Mouse (Mus musculus): ENCODE data around the gene Akr7a5. TPM values are rescaled to one million over a fixed set of nuclear protein-coding genes. Genes with fewer than 3 reads are reported as not detected.

Akr7a5 gene
- polyA plus RNA-seq, 2 experiments: 8.3 to 28.4 TPM

DNA sequence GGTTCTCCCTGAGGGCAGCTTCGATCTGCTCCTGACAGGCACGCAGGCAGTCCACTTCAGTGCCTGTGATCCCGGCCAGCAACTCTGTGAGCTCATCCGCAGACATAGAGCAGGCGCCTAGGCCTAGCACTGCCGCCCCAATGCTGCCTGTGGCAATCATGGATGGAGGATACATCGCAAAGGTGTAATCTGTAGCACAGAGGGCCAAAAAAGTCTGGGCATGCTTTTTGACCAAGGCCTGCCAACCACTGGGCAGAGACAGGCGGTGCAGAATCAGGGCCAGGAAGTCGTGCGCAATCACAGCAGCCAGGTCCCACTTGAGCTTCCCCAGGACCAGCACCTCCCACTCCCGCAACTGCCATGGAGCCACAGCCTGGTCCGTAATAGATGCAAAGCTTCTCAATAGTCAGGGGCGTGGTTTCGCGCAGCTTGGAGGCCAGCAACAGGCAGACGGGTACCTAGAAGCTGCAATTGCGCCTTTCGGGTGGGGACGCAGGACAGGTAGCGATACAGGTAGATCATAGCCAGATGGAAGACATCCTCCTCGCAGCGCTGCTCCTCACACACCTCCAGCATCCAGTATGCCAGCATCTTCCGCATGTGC lies 35.0 kb downstream of the Akr7a5 start:
- no peak for TF ChIP-seq EP300 (IDR thresholded peaks at IDR 0.05; ENCODE audit: low read depth)
- no peak for TF ChIP-seq CTCF (IDR thresholded peaks at IDR 0.05; ENCODE audit: low read depth)
- H3K27ac ChIP-seq: no peak overlapping the region
- no peak overlapping the region for H3K4me3 ChIP-seq (ENCODE audit: insufficient read depth in 1 of 2, low read depth in 2 of 2, low read length in 2 of 2)
- no peaks in the 10 kb centered on the region for H3K27me3 ChIP-seq (ENCODE audit: control insufficient read depth, insufficient read depth, low read length)
- ATAC-seq (ENCODE audit: insufficient read depth): no peak; the same call in 1 of the 2 replicates
- no peaks in the 10 kb centered on the region for H3K9me3 ChIP-seq (ENCODE audit: control insufficient read depth, low read length)
- H3K9ac ChIP-seq (replicated peaks): no peak overlapping the region
- DNase-seq (ENCODE audit: low read depth in 3 of 3, low spot score in 3 of 3): no peak
- H3K4me1 ChIP-seq (replicated peaks; ENCODE audit: control insufficient read depth in 2 of 2, insufficient read depth in 2 of 2, low read length in 1 of 2): peaks cover 0 to 4% of the 10 kb centered on the region in 2 experiments; a peak in 2 of 4 replicates
- WGBS (ENCODE audit: insufficient replicate concordance): 83% methylated on average over 23 of the region's 23 CpGs
- H3K36me3 ChIP-seq (replicated peaks; ENCODE audit: control insufficient read depth, insufficient read depth, low read depth): peaks cover 35% of the 10 kb centered on the region
- no peak overlapping the region for H3K4me2 ChIP-seq (ENCODE audit: low read depth)

DNA sequence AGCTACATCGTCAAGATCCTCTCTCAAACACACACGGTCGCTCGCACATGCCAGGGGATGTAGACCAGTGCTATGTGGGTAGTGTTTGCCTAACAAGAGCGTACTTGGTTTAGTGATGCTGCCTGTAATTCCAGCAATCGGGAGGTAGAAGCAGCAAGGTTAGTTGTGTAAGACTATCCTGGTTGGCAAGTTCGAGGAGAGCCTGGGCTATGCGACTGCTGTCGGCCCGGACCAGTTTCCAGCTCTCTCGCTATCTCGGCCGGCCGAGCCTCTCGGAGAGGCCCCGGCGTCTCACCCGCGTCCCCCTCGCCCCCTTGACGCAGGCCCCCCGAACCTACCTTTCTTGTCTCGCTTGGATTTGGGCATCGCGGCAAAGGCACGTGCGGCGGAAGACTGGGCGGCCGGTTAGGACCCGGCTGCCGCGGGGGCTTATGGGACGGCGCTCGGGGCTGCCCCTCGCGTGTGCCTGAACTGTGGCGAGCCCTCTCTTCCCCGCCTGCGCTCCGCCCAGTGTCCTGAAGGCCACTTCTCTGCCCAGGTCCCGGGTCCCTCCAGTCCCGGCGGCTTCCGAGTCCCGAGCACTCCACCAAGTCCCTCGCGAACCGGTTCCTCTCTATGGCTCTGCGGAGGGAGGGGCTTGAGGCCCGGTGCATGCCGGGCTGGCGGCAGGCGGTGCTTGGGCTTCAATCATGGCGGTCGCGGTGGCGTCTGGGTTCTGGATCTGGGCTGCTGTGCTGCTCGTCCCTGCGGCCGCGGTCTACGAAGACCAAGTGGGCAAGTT lies 41.6 kb downstream of the Akr7a5 start, which contains the start of the genes Mrto4, Emc1 and Ubr4:
Mrto4 (minus strand) TSS at position 646 of the 781 bp plus-strand sequence.
Emc1 (plus strand) TSS at position 657 of the 781 bp plus-strand sequence.
Ubr4 (plus strand) TSS at position 679 of the 781 bp plus-strand sequence.
- Histone ChIP-seq H3K4me3 (ENCODE audit: insufficient read depth in 1 of 2, low read depth in 2 of 2, low read length in 2 of 2) (peak within 1 kb of the TSS; percentile 89 to 92), H3K9me3 (ENCODE audit: control insufficient read depth, low read length) (no peaks in the 10 kb centered on the region), H3K4me2 (ENCODE audit: low read depth) (peak within 1 kb of the TSS; percentile 83), H3K9ac (replicated peaks) (peak within 1 kb of the TSS; percentile 79), H3K4me1 (replicated peaks; ENCODE audit: control insufficient read depth in 2 of 2, insufficient read depth in 2 of 2, low read length in 1 of 2) (peaks cover 6 to 19% of the 10 kb centered on the region in 2 experiments; a peak in 3 of 4 replicates), H3K36me3 (replicated peaks; ENCODE audit: control insufficient read depth, insufficient read depth, low read depth) (peaks cover 39% of the 10 kb centered on the region), H3K27ac (peak within 1 kb of the TSS; percentile 61), H3K27me3 (ENCODE audit: control insufficient read depth, insufficient read depth, low read length) (no peaks in the 10 kb centered on the region)
- TF ChIP-seq CTCF (IDR thresholded peaks at IDR 0.05; ENCODE audit: low read depth) (no peak), EP300 (IDR thresholded peaks at IDR 0.05; ENCODE audit: low read depth) (0 out of 2 replicates have a peak, but pooled peaks have one; percentile 32)
- DNase-seq (ENCODE audit: low read depth in 3 of 3, low spot score in 3 of 3) (peak; percentile 65 to 76 (median 69)), ATAC-seq (ENCODE audit: insufficient read depth) (peak; percentile 93)
- WGBS (ENCODE audit: insufficient replicate concordance): under 1% methylated on average over 64 of the region's 64 CpGs

DNA sequence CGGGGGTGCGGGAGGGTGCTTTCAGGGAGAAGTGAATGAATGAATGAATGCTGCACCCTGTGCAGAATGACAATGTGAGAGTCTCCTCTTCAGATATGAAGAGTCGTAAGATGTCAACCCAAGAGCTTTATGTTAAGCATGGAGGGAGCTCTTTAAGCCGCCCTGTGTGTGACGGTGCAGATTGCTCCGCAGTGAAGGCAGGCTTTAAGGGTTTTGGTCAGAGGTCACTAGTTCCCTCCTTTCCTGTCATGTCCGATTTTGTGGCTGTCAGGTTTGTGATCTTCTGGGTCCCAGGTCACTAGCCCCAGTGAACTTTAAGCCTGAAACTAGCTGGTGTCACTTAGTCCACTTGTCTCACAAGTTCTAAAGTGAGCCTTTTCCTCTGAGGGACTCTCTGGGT lies 42.3 kb downstream of the Akr7a5 start:
- TF ChIP-seq EP300 (IDR thresholded peaks at IDR 0.05; ENCODE audit: low read depth): no peak
- no peak for TF ChIP-seq CTCF (IDR thresholded peaks at IDR 0.05; ENCODE audit: low read depth)
- H3K4me2 ChIP-seq (ENCODE audit: low read depth): peak overlapping the region; percentile 83
- ATAC-seq (ENCODE audit: insufficient read depth) (peak; percentile 53), DNase-seq (ENCODE audit: low read depth in 3 of 3, low spot score in 3 of 3) (no peak)
- peak overlapping the region; percentile 89 to 92 for H3K4me3 ChIP-seq (ENCODE audit: insufficient read depth in 1 of 2, low read depth in 2 of 2, low read length in 2 of 2)
- no peaks in the 10 kb centered on the region for H3K27me3 ChIP-seq (ENCODE audit: control insufficient read depth, insufficient read depth, low read length)
- H3K4me1 ChIP-seq (replicated peaks; ENCODE audit: control insufficient read depth in 2 of 2, insufficient read depth in 2 of 2, low read length in 1 of 2): peaks cover 6 to 19% of the 10 kb centered on the region in 2 experiments; a peak in 3 of 4 replicates
- H3K27ac ChIP-seq: peak overlapping the region; percentile 61
- under 1% methylated on average over 7 of the region's 7 CpGs for WGBS (ENCODE audit: insufficient replicate concordance)
- no peaks in the 10 kb centered on the region for H3K9me3 ChIP-seq (ENCODE audit: control insufficient read depth, low read length)
- H3K9ac ChIP-seq (replicated peaks): peak overlapping the region; percentile 79
- H3K36me3 ChIP-seq (replicated peaks; ENCODE audit: control insufficient read depth, insufficient read depth, low read depth): peaks cover 44% of the 10 kb centered on the region

DNA sequence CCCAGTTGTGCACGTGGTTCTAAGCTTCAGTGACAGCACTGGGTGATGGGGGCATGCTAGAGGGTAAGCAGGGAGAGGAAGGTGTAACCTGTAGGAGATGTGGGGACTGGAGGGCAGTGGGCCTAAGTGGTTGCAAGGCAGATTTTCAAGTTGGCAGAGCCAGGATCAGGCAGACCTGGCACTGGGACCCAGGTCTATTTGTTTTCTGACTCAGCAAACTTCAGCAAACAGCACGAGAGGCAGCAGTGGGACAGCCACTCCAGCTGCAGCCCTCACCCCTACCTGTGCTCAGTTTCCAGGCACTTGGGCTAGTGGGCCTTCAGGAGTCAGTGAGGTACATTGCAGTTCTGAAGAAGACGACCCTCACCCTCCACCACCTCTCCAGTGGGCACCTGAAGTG lies 46.7 kb downstream of the Akr7a5 start:
- H3K4me1 ChIP-seq (replicated peaks; ENCODE audit: control insufficient read depth in 2 of 2, insufficient read depth in 2 of 2, low read length in 1 of 2): peaks cover 22 to 33% of the 10 kb centered on the region in 2 experiments
- H3K27me3 ChIP-seq (ENCODE audit: control insufficient read depth, insufficient read depth, low read length): no peaks in the 10 kb centered on the region
- WGBS (ENCODE audit: insufficient replicate concordance): 72% methylated on average over 3 of the region's 3 CpGs
- ATAC-seq (ENCODE audit: insufficient read depth) (no peak), DNase-seq (ENCODE audit: low read depth in 3 of 3, low spot score in 3 of 3) (no peak)
- H3K9ac ChIP-seq (replicated peaks): no peak overlapping the region
- H3K27ac ChIP-seq: no peak overlapping the region
- no peak overlapping the region for H3K4me2 ChIP-seq (ENCODE audit: low read depth)
- H3K9me3 ChIP-seq (ENCODE audit: control insufficient read depth, low read length): no peaks in the 10 kb centered on the region
- H3K36me3 ChIP-seq (replicated peaks; ENCODE audit: control insufficient read depth, insufficient read depth, low read depth): peaks cover 58% of the 10 kb centered on the region
- H3K4me3 ChIP-seq (ENCODE audit: insufficient read depth in 1 of 2, low read depth in 2 of 2, low read length in 2 of 2): no peak overlapping the region
- TF ChIP-seq EP300 (IDR thresholded peaks at IDR 0.05; ENCODE audit: low read depth): no peak
- 0 out of 2 replicates have a peak, but pooled peaks have one; percentile 1 for TF ChIP-seq CTCF (IDR thresholded peaks at IDR 0.05; ENCODE audit: low read depth)
